In the genomic region with DNA sequence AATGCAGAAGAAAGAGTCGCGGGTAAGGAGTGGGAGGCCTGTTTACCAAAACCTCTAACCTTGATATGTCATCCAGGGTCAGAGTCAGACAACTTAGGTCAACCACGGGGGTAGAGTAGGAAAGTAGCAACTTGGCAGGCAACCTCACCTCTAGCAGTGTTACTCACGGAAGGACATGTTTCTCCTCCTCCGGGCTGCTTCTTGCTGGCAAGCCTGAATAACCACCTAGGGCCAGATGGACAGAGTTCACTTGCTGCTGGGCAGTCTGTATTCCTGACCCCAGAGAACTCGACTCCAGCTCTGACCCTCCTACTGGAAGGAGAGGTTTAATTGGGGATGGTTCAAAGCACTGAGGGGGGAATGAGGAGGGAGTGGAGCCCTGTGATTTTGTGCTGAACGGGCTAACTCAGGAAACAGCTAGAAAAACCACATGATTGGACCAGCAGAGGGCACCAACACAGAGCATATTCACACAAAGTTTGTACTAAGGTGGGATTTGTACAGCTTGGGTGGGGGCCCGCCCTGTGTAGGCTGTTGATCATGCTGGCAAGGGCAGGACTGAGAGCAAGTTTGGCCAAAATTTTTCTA, we compare ENCODE assay signal across 9 mouse cellular contexts. TPM values are rescaled to one million over a fixed set of nuclear protein-coding genes. Genes with fewer than 3 reads are reported as not detected.
DNase-seq lines count a peak whose midpoint lies in the region; ATAC-seq and TF ChIP-seq lines count a peak whose summit lies in the region.
"Had no signal": no experiment of that assay in that cellular context is flagged by ENCODE, and none has a peak within 500 bp of the region (broad histone marks: within the 10 kb centered on the region; RNA-seq: fewer than 3 reads in every experiment).

No protein-coding gene starts in this region.

- no peaks in the 10 kb centered on the region for H3K27me3 ChIP-seq in liver, embryonic 15.5 days
- no peaks in the 10 kb centered on the region for H3K27me3 ChIP-seq in liver, embryonic 11.5 days (replicated peaks; ENCODE audit: control insufficient read depth, insufficient read depth, low read length)
- no peaks in the 10 kb centered on the region for H3K27me3 ChIP-seq in forebrain, embryonic 16.5 days (replicated peaks; ENCODE audit: control insufficient read depth, insufficient read depth, low read length)
- no peaks in the 10 kb centered on the region for H3K27me3 ChIP-seq in kidney, adult 2 months (replicated peaks; ENCODE audit: control insufficient read depth, insufficient read depth, low read length)
- H3K27me3 ChIP-seq in limb, embryonic 14.5 days (ENCODE audit: control insufficient read depth, insufficient read depth, low read length) = no peaks in the 10 kb centered on the region

- H3K9ac ChIP-seq in liver, embryonic 15.5 days = no peak overlapping the region
- H3K9ac ChIP-seq in liver, embryonic 11.5 days (ENCODE audit: low read depth, low read length) = no peak overlapping the region
- H3K9ac ChIP-seq in forebrain, embryonic 16.5 days (replicated peaks; ENCODE audit: low read depth, low read length) = no peak overlapping the region
- H3K9ac ChIP-seq in limb, embryonic 14.5 days (ENCODE audit: low read depth, low read length, severe bottlenecking) = no peak overlapping the region

- no peak overlapping the region for H3K4me3 ChIP-seq in liver, embryonic 15.5 days (replicated peaks)
- H3K4me3 ChIP-seq in liver, embryonic 11.5 days (ENCODE audit: low read depth, low read length) = no peak overlapping the region
- H3K4me3 ChIP-seq in forebrain, embryonic 16.5 days (replicated peaks; ENCODE audit: low read length) = no peak overlapping the region
- H3K4me3 ChIP-seq in kidney, adult 2 months (ENCODE audit: insufficient read depth, low read depth, low read length) = no peak overlapping the region
- H3K4me3 ChIP-seq in limb, embryonic 14.5 days (replicated peaks; ENCODE audit: low read length) = no peak overlapping the region

- no peak overlapping the region for H3K27ac ChIP-seq in liver, embryonic 15.5 days (replicated peaks)
- no peak overlapping the region for H3K27ac ChIP-seq in liver, embryonic 11.5 days (ENCODE audit: low read depth, low read length)
- no peak overlapping the region for H3K27ac ChIP-seq in forebrain, embryonic 16.5 days (ENCODE audit: low read length)
- H3K27ac ChIP-seq in kidney, adult 2 months (ENCODE audit: insufficient read depth, low read depth, low read length) = peak overlapping the region; percentile 75
- H3K27ac ChIP-seq in limb, embryonic 14.5 days (replicated peaks; ENCODE audit: low read depth, low read length) = no peak overlapping the region
- H3K27ac ChIP-seq: macrophage had no signal

- no peaks in the 10 kb centered on the region for H3K4me1 ChIP-seq in liver, embryonic 15.5 days (replicated peaks)
- H3K4me1 ChIP-seq in liver, embryonic 11.5 days (replicated peaks; ENCODE audit: control insufficient read depth, insufficient read depth, low read length) = no peaks in the 10 kb centered on the region
- no peaks in the 10 kb centered on the region for H3K4me1 ChIP-seq in forebrain, embryonic 16.5 days (replicated peaks; ENCODE audit: control insufficient read depth, insufficient read depth, low read length)
- H3K4me1 ChIP-seq in kidney, adult 2 months (ENCODE audit: control insufficient read depth, insufficient read depth, low read length) = no peaks in the 10 kb centered on the region
- H3K4me1 ChIP-seq in limb, embryonic 14.5 days (ENCODE audit: control insufficient read depth, insufficient read depth, low read length) = no peaks in the 10 kb centered on the region

- H3K9me3 ChIP-seq in liver, embryonic 15.5 days (replicated peaks) = no peaks in the 10 kb centered on the region
- no peaks in the 10 kb centered on the region for H3K9me3 ChIP-seq in liver, embryonic 11.5 days (ENCODE audit: control insufficient read depth, low read length)
- H3K9me3 ChIP-seq in forebrain, embryonic 16.5 days (ENCODE audit: control insufficient read depth, low read length) = no peaks in the 10 kb centered on the region
- no peaks in the 10 kb centered on the region for H3K9me3 ChIP-seq in limb, embryonic 14.5 days (ENCODE audit: control insufficient read depth, low read length)

- H3K36me3 ChIP-seq in liver, embryonic 15.5 days (replicated peaks) = no peaks in the 10 kb centered on the region
- no peaks in the 10 kb centered on the region for H3K36me3 ChIP-seq in liver, embryonic 11.5 days (ENCODE audit: control insufficient read depth, insufficient read depth, low read length)
- no peaks in the 10 kb centered on the region for H3K36me3 ChIP-seq in forebrain, embryonic 16.5 days (ENCODE audit: control insufficient read depth, insufficient read depth)
- no peaks in the 10 kb centered on the region for H3K36me3 ChIP-seq in kidney, adult 2 months (ENCODE audit: control insufficient read depth, insufficient read depth, low read length)
- no peaks in the 10 kb centered on the region for H3K36me3 ChIP-seq in limb, embryonic 14.5 days (ENCODE audit: control insufficient read depth, insufficient read depth, low read length)

- 0 out of 2 replicates have a peak, but pooled peaks have one; percentile 15 for ATAC-seq in liver, embryonic 15.5 days (ENCODE audit: insufficient read depth)
- no peak for ATAC-seq in liver, embryonic 11.5 days (replicated peaks; ENCODE audit: low FRiP score)
- peak; percentile 47; the same call in 1 of the 2 replicates for ATAC-seq in forebrain, embryonic 16.5 days
- no peak for ATAC-seq in limb, embryonic 14.5 days (ENCODE audit: low FRiP score, low read depth)

- no peak overlapping the region for H3K4me2 ChIP-seq in liver, embryonic 15.5 days
- H3K4me2 ChIP-seq in liver, embryonic 11.5 days = no peak overlapping the region
- no peak overlapping the region for H3K4me2 ChIP-seq in forebrain, embryonic 16.5 days (ENCODE audit: low read length)
- H3K4me2 ChIP-seq in limb, embryonic 14.5 days (replicated peaks; ENCODE audit: low read depth, low read length, severe bottlenecking) = no peak overlapping the region

- no peak for DNase-seq in liver, embryonic 11.5 days (ENCODE audit: low spot score)
- DNase-seq in adipocyte (ENCODE audit: low spot score) = peak; percentile 69
- peak; percentile 90 for DNase-seq in kidney, adult 2 months
- DNase-seq in limb, embryonic 14.5 days (ENCODE audit: low spot score) = peak; percentile 56
- peak; percentile 37 for DNase-seq in ovary, postnatal 36 days (ENCODE audit: low spot score)
- DNase-seq in cerebellum, adult 18-20 months = no peak

- no peak for TF ChIP-seq POLR2A in kidney, adult 2 months (IDR thresholded peaks at IDR 0.05; ENCODE audit: low read depth, low read length)
- no peak for TF ChIP-seq POLR2A in limb, embryonic 14.5 days (IDR thresholded peaks at IDR 0.05; ENCODE audit: borderline replicate concordance, extremely low read depth, insufficient read depth, insufficient read length)

- WGBS in liver, embryonic 15.5 days (ENCODE audit: insufficient replicate concordance) = 26% methylated on average over 8 of the region's 8 CpGs
- 39% methylated on average over 8 of the region's 8 CpGs for WGBS in liver, embryonic 11.5 days
- WGBS in forebrain, embryonic 16.5 days = 40% methylated on average over 8 of the region's 8 CpGs
- WGBS in kidney, adult 2 months = 23% methylated on average over 8 of the region's 8 CpGs
- 34% methylated on average over 8 of the region's 8 CpGs for WGBS in limb, embryonic 14.5 days

- TF ChIP-seq CTCF in kidney, adult 2 months (conservative IDR thresholded peaks at IDR 0.05; ENCODE audit: insufficient read depth, insufficient read length, low read depth, low read length) = peak; percentile 59

RNA-seq across cellular contexts. Expression of gene Slc12a7, which starts 9.7 kb away (rescaled TPM):
- polyA plus RNA-seq in liver, embryonic 15.5 days (2015; fragmentation: Nextera tagmentation; extraction: Ambion mirVana) = 9.2 and 11.2 TPM in 2 replicates
- 20.4 and 21.0 TPM in 2 replicates for polyA plus RNA-seq in liver, embryonic 11.5 days (2014; fragmentation: Nextera tagmentation; extraction: Ambion mirVana)
- polyA plus RNA-seq in forebrain, embryonic 16.5 days (2015; fragmentation: Nextera tagmentation; extraction: Ambion mirVana) = 13.5 and 14.9 TPM in 2 replicates
- polyA plus RNA-seq in kidney, adult 2 months (2012; rRNA removed) = 104 and 109 TPM in 2 replicates
- 32.8 and 45.4 TPM in 2 replicates for polyA plus RNA-seq in limb, embryonic 14.5 days (2012; rRNA removed)
- polyA plus RNA-seq in limb, embryonic 14.5 days (2014; fragmentation: Nextera tagmentation; extraction: Ambion mirVana) = 16.5 and 19.7 TPM in 2 replicates

RNA-seq across cellular contexts. Expression of gene Slc6a19, which starts 18.5 kb away (rescaled TPM):
- polyA plus RNA-seq in liver, embryonic 15.5 days (2015; fragmentation: Nextera tagmentation; extraction: Ambion mirVana) = 0.83 and 1.0 TPM in 2 replicates
- 0.47 and 0.84 TPM in 2 replicates for polyA plus RNA-seq in liver, embryonic 11.5 days (2014; fragmentation: Nextera tagmentation; extraction: Ambion mirVana)
- polyA plus RNA-seq in forebrain, embryonic 16.5 days (2015; fragmentation: Nextera tagmentation; extraction: Ambion mirVana) = 0.09 and 0.27 TPM in 2 replicates
- polyA plus RNA-seq in kidney, adult 2 months (2012; rRNA removed) = 884 and 1,011 TPM in 2 replicates
- 0.06 TPM in 1 of 2 replicates, not detected in the other for polyA plus RNA-seq in limb, embryonic 14.5 days (2012; rRNA removed)
- polyA plus RNA-seq in limb, embryonic 14.5 days (2014; fragmentation: Nextera tagmentation; extraction: Ambion mirVana) = not detected in 2 replicates

RNA-seq across cellular contexts. Expression of gene Slc6a18, which starts 45.4 kb away (rescaled TPM):
- not detected in 2 replicates for polyA plus RNA-seq in liver, embryonic 15.5 days (2015; fragmentation: Nextera tagmentation; extraction: Ambion mirVana)
- not detected in 2 replicates for polyA plus RNA-seq in liver, embryonic 11.5 days (2014; fragmentation: Nextera tagmentation; extraction: Ambion mirVana)
- not detected in 2 replicates for polyA plus RNA-seq in forebrain, embryonic 16.5 days (2015; fragmentation: Nextera tagmentation; extraction: Ambion mirVana)
- polyA plus RNA-seq in kidney, adult 2 months (2012; rRNA removed) = 438 and 863 TPM in 2 replicates
- polyA plus RNA-seq in limb, embryonic 14.5 days (2012; rRNA removed) = 0.05 and 0.14 TPM in 2 replicates
- polyA plus RNA-seq in limb, embryonic 14.5 days (2014; fragmentation: Nextera tagmentation; extraction: Ambion mirVana) = not detected in 2 replicates
- polyA plus RNA-seq: macrophage had no signal

Comparison
In these comparisons a context has a peak if more than half of its experiments do, and no peak if none do; other contexts are left out.
1. ATAC-seq: peak in liver, embryonic 15.5 days (single experiment) and forebrain, embryonic 16.5 days (single experiment); none in liver, embryonic 11.5 days (single experiment) and limb, embryonic 14.5 days (single experiment).
2. DNase-seq: peak in adipocyte (single experiment), kidney, adult 2 months (single experiment), limb, embryonic 14.5 days (single experiment) and ovary, postnatal 36 days (single experiment); none in liver, embryonic 11.5 days (single experiment) and cerebellum, adult 18-20 months (0 of 2).
3. RNA of gene Slc6a19, which starts 18.5 kb away (polyA plus RNA-seq): 884 to 1,011 TPM in kidney, adult 2 months; 0.83 to 1.0 TPM in liver, embryonic 15.5 days, 0.47 to 0.84 TPM in liver, embryonic 11.5 days, 0.09 to 0.27 TPM in forebrain, embryonic 16.5 days and 0.06 TPM in limb, embryonic 14.5 days; every median in the first group is over 100 times any median in the second.
4. RNA of gene Slc6a18, which starts 45.4 kb away (polyA plus RNA-seq): 438 to 863 TPM in kidney, adult 2 months; 0.05 to 0.14 TPM in limb, embryonic 14.5 days, not detected in liver, embryonic 15.5 days, not detected in liver, embryonic 11.5 days and not detected in forebrain, embryonic 16.5 days; every median in the first group is over 100 times any median in the second.